Mouse (Mus musculus): ENCODE measurements around the gene Gucy2d. TPM values are rescaled to one million over a fixed set of nuclear protein-coding genes. Genes with fewer than 3 reads are reported as not detected.

The Gucy2d gene
- polyA plus RNA-seq, 1 experiment from 2014 or later = not detected

GRCm38 (mm10) chr7:98481861-98482260 is 41.6 kb downstream of the Gucy2d start:
- 84% methylated on average over 8 of the region's 8 CpGs for WGBS
- Histone ChIP-seq H3K27me3 (peaks cover 6% of the 10 kb centered on the region; the same call in 1 of the 2 replicates), H3K9ac (no peak overlapping the region), H3K4me3 (no peak overlapping the region), H3K27ac (peak overlapping the region; percentile 69; the same call in 1 of the 2 replicates), H3K4me2 (no peak overlapping the region), H3K9me3 (no peaks in the 10 kb centered on the region), H3K36me3 (no peaks in the 10 kb centered on the region), H3K4me1 (peaks cover 37% of the 10 kb centered on the region)
- no peak for ATAC-seq (ENCODE audit: insufficient number of reproducible peaks, insufficient read depth, low FRiP score, low TSS enrichment, low read depth)

GRCm38 (mm10) chr7:98482551-98483267 is 42.5 kb downstream of the Gucy2d start:
- peaks cover 6% of the 10 kb centered on the region; the same call in 1 of the 2 replicates for H3K27me3 ChIP-seq
- no peak overlapping the region for H3K4me3 ChIP-seq
- H3K9me3 ChIP-seq = no peaks in the 10 kb centered on the region
- ATAC-seq (ENCODE audit: insufficient number of reproducible peaks, insufficient read depth, low FRiP score, low TSS enrichment, low read depth) = peak; percentile 17; the same call in 1 of the 2 replicates
- WGBS = 40% methylated on average over 12 of the region's 12 CpGs
- H3K36me3 ChIP-seq = no peaks in the 10 kb centered on the region
- no peak overlapping the region; the same call in 1 of the 2 replicates for H3K4me2 ChIP-seq
- H3K27ac ChIP-seq = peak overlapping the region; percentile 69; the same call in 1 of the 2 replicates
- H3K9ac ChIP-seq = peak overlapping the region; percentile 54
- peaks cover 40% of the 10 kb centered on the region for H3K4me1 ChIP-seq

GRCm38 (mm10) chr7:98483268-98483607 is 43.0 kb downstream of the Gucy2d start:
- peak overlapping the region; percentile 7; the same call in 1 of the 2 replicates for H3K4me2 ChIP-seq
- peaks cover 44% of the 10 kb centered on the region for H3K4me1 ChIP-seq
- H3K4me3 ChIP-seq = no peak overlapping the region
- ATAC-seq (ENCODE audit: insufficient number of reproducible peaks, insufficient read depth, low FRiP score, low TSS enrichment, low read depth) = no peak
- peak overlapping the region; percentile 54 for H3K9ac ChIP-seq
- H3K27me3 ChIP-seq = peaks cover 6% of the 10 kb centered on the region; the same call in 1 of the 2 replicates
- WGBS = 29% methylated on average over 8 of the region's 8 CpGs
- peak overlapping the region; percentile 69; the same call in 1 of the 2 replicates for H3K27ac ChIP-seq
- H3K36me3 ChIP-seq = no peaks in the 10 kb centered on the region
- H3K9me3 ChIP-seq = no peaks in the 10 kb centered on the region

GRCm38 (mm10) chr7:98484878-98485277 is 44.7 kb downstream of the Gucy2d start:
- Histone ChIP-seq H3K4me1 (peaks cover 56% of the 10 kb centered on the region), H3K4me2 (no peak overlapping the region), H3K36me3 (no peaks in the 10 kb centered on the region), H3K27me3 (peaks cover 6% of the 10 kb centered on the region; the same call in 1 of the 2 replicates), H3K4me3 (no peak overlapping the region), H3K9me3 (no peaks in the 10 kb centered on the region), H3K27ac (no peak overlapping the region), H3K9ac (no peak overlapping the region)
- WGBS = 89% methylated on average over 3 of the region's 3 CpGs
- ATAC-seq (ENCODE audit: insufficient number of reproducible peaks, insufficient read depth, low FRiP score, low TSS enrichment, low read depth) = no peak

- no peak overlapping the region for H3K9ac ChIP-seq
- no peak overlapping the region for H3K4me2 ChIP-seq
- no peak for ATAC-seq (ENCODE audit: insufficient number of reproducible peaks, insufficient read depth, low FRiP score, low TSS enrichment, low read depth)
- no peaks in the 10 kb centered on the region for H3K36me3 ChIP-seq
- H3K4me3 ChIP-seq = no peak overlapping the region
- H3K4me1 ChIP-seq = peaks cover 62% of the 10 kb centered on the region
- peaks cover 1% of the 10 kb centered on the region; the same call in 1 of the 2 replicates for H3K27me3 ChIP-seq
- H3K27ac ChIP-seq = no peak overlapping the region
- WGBS = 69% methylated on average over 4 of the region's 4 CpGs
- no peaks in the 10 kb centered on the region for H3K9me3 ChIP-seq
These were observed 45.3 kb downstream of the Gucy2d start for GRCm38 (mm10) chr7:98485508-98485907.

GRCm38 (mm10) chr7:98486471-98486917 is 46.3 kb downstream of the Gucy2d start:
- peaks cover 60% of the 10 kb centered on the region for H3K4me1 ChIP-seq
- no peak for ATAC-seq (ENCODE audit: insufficient number of reproducible peaks, insufficient read depth, low FRiP score, low TSS enrichment, low read depth)

GRCm38 (mm10) chr7:98487202-98487980 is 47.2 kb downstream of the Gucy2d start:
- no peak overlapping the region for H3K4me3 ChIP-seq
- 87% methylated on average over 11 of the region's 11 CpGs for WGBS

More at GRCm38 (mm10) chr7:98486471-98486917, 46.3 kb downstream of the Gucy2d start:
- Histone ChIP-seq H3K4me3 (no peak overlapping the region), H3K27ac (no peak overlapping the region; the same call in 1 of the 2 replicates), H3K4me2 (0 out of 2 replicates have a peak overlapping the region, but pooled peaks have one; percentile 1), H3K9me3 (no peaks in the 10 kb centered on the region), H3K36me3 (no peaks in the 10 kb centered on the region), H3K27me3 (no peaks in the 10 kb centered on the region; the same call in 1 of the 2 replicates), H3K9ac (no peak overlapping the region)
- WGBS = 21% methylated on average over 7 of the region's 7 CpGs

GRCm38 (mm10) chr7:98488398-98489130 is 48.3 kb downstream of the Gucy2d start:
- H3K4me2 ChIP-seq = peak overlapping the region; percentile 79; the same call in 1 of the 2 replicates
- H3K9ac ChIP-seq = no peak overlapping the region
- no peak overlapping the region for H3K4me3 ChIP-seq
- ATAC-seq (ENCODE audit: insufficient number of reproducible peaks, insufficient read depth, low FRiP score, low TSS enrichment, low read depth) = no peak
- H3K9me3 ChIP-seq = no peaks in the 10 kb centered on the region
- no peak overlapping the region for H3K27ac ChIP-seq
- H3K4me1 ChIP-seq = peaks cover 49% of the 10 kb centered on the region
- 86% methylated on average over 13 of the region's 13 CpGs for WGBS
- H3K27me3 ChIP-seq = no peaks in the 10 kb centered on the region; the same call in 1 of the 2 replicates
- H3K36me3 ChIP-seq = no peaks in the 10 kb centered on the region

More at GRCm38 (mm10) chr7:98487202-98487980, 47.2 kb downstream of the Gucy2d start:
- Histone ChIP-seq H3K36me3 (no peaks in the 10 kb centered on the region), H3K4me2 (no peak overlapping the region), H3K9me3 (no peaks in the 10 kb centered on the region), H3K27ac (no peak overlapping the region), H3K27me3 (no peaks in the 10 kb centered on the region; the same call in 1 of the 2 replicates), H3K4me1 (peaks cover 58% of the 10 kb centered on the region), H3K9ac (no peak overlapping the region)
- ATAC-seq (ENCODE audit: insufficient number of reproducible peaks, insufficient read depth, low FRiP score, low TSS enrichment, low read depth) = no peak

GRCm38 (mm10) chr7:98489131-98489530 is 48.9 kb downstream of the Gucy2d start, which contains the start of gene Lrrc32:
Lrrc32 (plus strand) TSS chr7:98489283.
- WGBS = 54% methylated on average over 6 of the region's 6 CpGs
- Histone ChIP-seq H3K4me1 (peaks cover 46% of the 10 kb centered on the region), H3K27ac (no peak within 1 kb of the TSS), H3K4me2 (peak within 1 kb of the TSS; percentile 79), H3K9me3 (no peaks in the 10 kb centered on the region), H3K36me3 (no peaks in the 10 kb centered on the region), H3K27me3 (no peaks in the 10 kb centered on the region; the same call in 1 of the 2 replicates), H3K9ac (peak within 1 kb of the TSS; percentile 72), H3K4me3 (peak within 1 kb of the TSS; percentile 58)
- no peak for ATAC-seq (ENCODE audit: insufficient number of reproducible peaks, insufficient read depth, low FRiP score, low TSS enrichment, low read depth)

- H3K27ac ChIP-seq = no peak overlapping the region
These were observed 49.4 kb downstream of the Gucy2d start for GRCm38 (mm10) chr7:98489623-98490084.

More at GRCm38 (mm10) chr7:98489623-98490084, 49.4 kb downstream of the Gucy2d start:
- peak overlapping the region; percentile 72 for H3K9ac ChIP-seq
- no peaks in the 10 kb centered on the region; the same call in 1 of the 2 replicates for H3K27me3 ChIP-seq
- no peaks in the 10 kb centered on the region for H3K9me3 ChIP-seq
- peak; percentile 52; the same call in 1 of the 2 replicates for ATAC-seq (ENCODE audit: insufficient number of reproducible peaks, insufficient read depth, low FRiP score, low TSS enrichment, low read depth)
- H3K4me2 ChIP-seq = peak overlapping the region; percentile 79
- no peaks in the 10 kb centered on the region for H3K36me3 ChIP-seq
- 1% methylated on average over 50 of the region's 50 CpGs for WGBS
- peak overlapping the region; percentile 58 for H3K4me3 ChIP-seq
- peaks cover 46% of the 10 kb centered on the region for H3K4me1 ChIP-seq

Measured in embryonic facial prominence, embryonic 13.5 days (tissue).